Mouse (Mus musculus) embryonic facial prominence, embryonic 10.5 days (tissue): ENCODE results near the gene Cnot6. TPM values are rescaled to one million over a fixed set of nuclear protein-coding genes. Genes with fewer than 3 reads are reported as not detected.

ENCODE experiments used
- DNase-seq: peaks from one replicate; pipeline ENCODE4 v3.0.0-alpha.2; 2017; ENCODE audit warnings: low spot score
- H3K27ac ChIP-seq: fragments of 300-500 bp; sonication (generic); replicated peaks from 2 replicates; pipeline ENCODE4 v1.5.1; 2016; ENCODE audit warnings: mild to moderate bottlenecking
- H3K27me3 ChIP-seq: fragments of 300-500 bp; sonication (generic); replicated peaks from 2 replicates; pipeline ENCODE4 v1.6.1; 2016; ENCODE audit warnings: low read depth, mild to moderate bottlenecking; ENCODE audit not compliant: poor library complexity, severe bottlenecking
- H3K36me3 ChIP-seq: fragments of 300-500 bp; sonication (generic); replicated peaks from 2 replicates; pipeline ENCODE4 v1.6.1; 2016; ENCODE audit warnings: mild to moderate bottlenecking, moderate library complexity
- H3K4me1 ChIP-seq: fragments of 300-500 bp; sonication (generic); 2 replicates; pipeline ENCODE4 v1.6.1; 2016
- H3K4me3 ChIP-seq: fragments of 300-500 bp; sonication (generic); 2 replicates; pipeline ENCODE4 v1.5.1; 2016; ENCODE audit warnings: mild to moderate bottlenecking, moderate library complexity
- H3K9me3 ChIP-seq: fragments of 300-500 bp; sonication (generic); 2 replicates; pipeline ENCODE4 v1.6.1; 2016; ENCODE audit warnings: mild to moderate bottlenecking
- WGBS: fragments of 180-500 bp; shearing (Covaris S2); methylation state at CpG from one replicate; pipeline ENCODE4 v1.1.7; 2016; 5-methylcytosine and 5-hydroxymethylcytosine counted together
- polyA plus RNA-seq: library from polyadenylated mRNA; unstranded; fragments of >200 nt; fragmentation: Nextera tagmentation; extraction: Ambion mirVana; gene quantifications from 2 replicates; pipeline ENCODE4 v1.2.1, GENCODE M21; 2016

Cnot6 gene
- polyA plus RNA-seq, 1 experiment from 2014 or later, result 61.7 TPM

GRCm38 (mm10) chr11:49707834-49708233 is 4.7 kb downstream of the Cnot6 start:
- H3K9me3 ChIP-seq, result no peaks in the 10 kb centered on the region
- no peak overlapping the region for H3K4me3 ChIP-seq
- whole genome bisulfite sequencing, result 83% methylated on average over 2 of the region's 2 CpGs
- DNase-seq, result no peak
- peaks cover 21% of the 10 kb centered on the region for H3K4me1 ChIP-seq
- peaks cover 75% of the 10 kb centered on the region for H3K36me3 ChIP-seq
- no peaks in the 10 kb centered on the region for H3K27me3 ChIP-seq
- no peak overlapping the region for H3K27ac ChIP-seq

DNA sequence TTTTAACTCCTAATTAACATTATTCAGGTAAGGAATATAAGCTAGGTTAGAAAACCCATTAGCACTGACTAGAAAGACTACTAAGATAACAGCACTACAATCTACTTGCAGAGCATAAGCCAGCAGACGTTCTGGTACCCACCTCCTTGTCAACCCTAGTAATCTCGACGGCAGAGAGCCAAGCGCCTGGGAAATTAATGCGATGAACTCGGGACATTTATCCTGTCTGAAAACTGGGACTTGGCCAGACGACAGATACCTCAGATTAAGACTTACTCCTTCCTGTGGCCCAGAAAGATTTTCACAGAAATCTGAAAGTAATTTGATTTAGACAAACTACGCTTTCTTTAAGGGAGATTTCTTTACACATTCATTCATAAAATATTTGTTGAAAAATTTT is 7.7 kb downstream of the Cnot6 start:
- Histone ChIP-seq H3K27me3 (no peaks in the 10 kb centered on the region), H3K36me3 (peaks cover 98% of the 10 kb centered on the region), H3K4me3 (no peak overlapping the region), H3K9me3 (no peaks in the 10 kb centered on the region), H3K4me1 (peaks cover 9% of the 10 kb centered on the region; the same call in 1 of the 2 replicates), H3K27ac (no peak overlapping the region)
- WGBS, result 90% methylated on average over 8 of the region's 8 CpGs
- no peak for DNase-seq

GRCm38 (mm10) chr11:49702014-49702413 is 10.5 kb downstream of the Cnot6 start:
- no peaks in the 10 kb centered on the region for H3K27me3 ChIP-seq
- H3K9me3 ChIP-seq, result no peaks in the 10 kb centered on the region
- peaks cover 99% of the 10 kb centered on the region for H3K36me3 ChIP-seq
- no peak overlapping the region for H3K4me3 ChIP-seq
- WGBS, result 98% methylated on average over 8 of the region's 8 CpGs
- no peak for DNase-seq
- H3K4me1 ChIP-seq, result no peaks in the 10 kb centered on the region
- H3K27ac ChIP-seq, result no peak overlapping the region

DNA sequence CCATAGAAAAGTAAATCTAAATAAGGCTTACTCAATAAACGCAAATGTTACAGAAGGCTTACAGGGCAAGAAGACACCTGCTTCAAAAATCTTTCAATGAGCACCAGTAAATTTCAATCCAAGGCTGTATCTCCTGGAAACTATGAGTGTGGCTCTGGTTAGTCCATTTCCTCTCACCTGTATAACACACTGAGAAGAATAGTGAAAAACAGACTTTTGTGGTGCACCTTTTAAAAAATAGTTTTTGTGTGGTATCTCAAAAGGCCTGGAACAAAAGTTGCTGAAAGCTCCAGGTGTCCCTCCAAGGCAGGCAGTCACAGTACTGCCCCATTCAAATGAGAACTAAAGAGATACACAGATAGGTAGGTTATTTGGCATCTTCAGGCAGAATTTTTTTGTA is 13.4 kb downstream of the Cnot6 start:
- H3K4me1 ChIP-seq, result no peaks in the 10 kb centered on the region
- no peaks in the 10 kb centered on the region for H3K27me3 ChIP-seq
- H3K4me3 ChIP-seq, result no peak overlapping the region
- DNase-seq, result no peak
- H3K27ac ChIP-seq, result no peak overlapping the region
- 95% methylated on average over 1 of the region's 1 CpGs for whole genome bisulfite sequencing
- peaks cover 98% of the 10 kb centered on the region for H3K36me3 ChIP-seq
- no peaks in the 10 kb centered on the region for H3K9me3 ChIP-seq

DNA sequence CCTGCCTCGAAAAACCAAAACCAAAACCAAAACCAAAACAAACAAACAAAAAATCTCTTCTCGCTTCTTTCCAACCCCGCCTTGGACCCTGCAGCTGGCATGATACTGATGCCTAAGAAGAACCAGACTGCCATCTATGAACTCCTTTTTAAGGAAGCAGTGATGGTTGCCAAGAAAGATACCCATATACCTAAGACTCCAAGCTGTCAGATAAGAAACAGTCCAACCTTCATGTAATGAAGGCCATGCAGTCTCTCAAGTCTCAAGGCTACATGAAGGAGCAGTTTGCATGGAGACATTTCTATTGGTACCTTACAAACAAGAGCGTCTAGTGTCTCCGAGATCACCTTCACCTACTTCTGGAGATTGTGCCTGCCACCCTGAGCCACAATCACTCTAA is 14.7 kb downstream of the Cnot6 start:
- no peak for DNase-seq
- Histone ChIP-seq H3K36me3 (peaks cover 98% of the 10 kb centered on the region), H3K27ac (no peak overlapping the region), H3K27me3 (no peaks in the 10 kb centered on the region), H3K4me1 (no peaks in the 10 kb centered on the region), H3K9me3 (no peaks in the 10 kb centered on the region), H3K4me3 (no peak overlapping the region)
- 95% methylated on average over 5 of the region's 5 CpGs for WGBS

DNA sequence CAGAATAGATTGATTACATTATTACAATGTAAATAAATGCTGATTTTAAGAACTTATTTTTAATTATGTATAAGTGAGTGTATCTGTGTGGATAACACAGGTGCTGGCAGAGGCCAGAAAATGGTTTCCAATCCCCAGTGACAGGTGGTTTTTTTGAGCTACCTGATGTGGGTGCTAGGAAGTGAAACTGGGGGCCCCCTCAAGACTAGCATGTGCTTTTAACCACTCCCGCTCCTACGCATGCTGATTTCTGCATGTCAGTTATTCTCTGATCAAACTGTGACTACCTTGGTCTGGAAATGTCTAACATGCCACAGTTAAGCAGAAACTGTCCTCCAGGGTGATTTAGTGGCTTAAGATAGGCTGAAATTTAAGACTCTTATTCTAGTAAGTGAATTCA is 16.1 kb downstream of the Cnot6 start:
- Histone ChIP-seq H3K27ac (no peak overlapping the region), H3K9me3 (peaks cover 2% of the 10 kb centered on the region; the same call in 1 of the 2 replicates), H3K4me3 (no peak overlapping the region), H3K36me3 (peaks cover 98% of the 10 kb centered on the region), H3K27me3 (no peaks in the 10 kb centered on the region), H3K4me1 (no peaks in the 10 kb centered on the region)
- DNase-seq, result no peak
- 93% methylated on average over 2 of the region's 2 CpGs for WGBS

DNA sequence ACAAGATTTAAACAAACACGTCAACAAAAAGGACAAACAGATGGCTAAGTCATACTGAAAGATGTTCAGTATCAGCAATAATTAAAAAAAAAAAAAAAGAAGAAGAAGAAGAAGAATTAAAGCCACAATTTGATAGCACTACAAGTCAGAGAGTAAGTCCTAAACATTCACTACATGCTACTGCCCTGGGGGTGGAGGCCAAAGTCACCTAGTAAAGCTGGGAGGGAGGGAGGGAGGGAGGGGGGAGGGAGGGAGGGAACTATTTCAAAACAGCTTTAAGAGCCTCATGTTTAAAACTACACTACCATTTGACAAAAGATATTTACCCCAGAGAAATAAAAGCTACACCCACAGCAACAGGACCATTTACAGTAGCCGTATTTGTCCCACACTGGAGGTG is 16.8 kb downstream of the Cnot6 start:
- no peaks in the 10 kb centered on the region for H3K4me1 ChIP-seq
- no peaks in the 10 kb centered on the region for H3K27me3 ChIP-seq
- peaks cover 2% of the 10 kb centered on the region; the same call in 1 of the 2 replicates for H3K9me3 ChIP-seq
- WGBS, result 94% methylated on average over 2 of the region's 2 CpGs
- no peak overlapping the region for H3K27ac ChIP-seq
- DNase-seq, result no peak
- H3K4me3 ChIP-seq, result no peak overlapping the region
- peaks cover 98% of the 10 kb centered on the region for H3K36me3 ChIP-seq

DNA sequence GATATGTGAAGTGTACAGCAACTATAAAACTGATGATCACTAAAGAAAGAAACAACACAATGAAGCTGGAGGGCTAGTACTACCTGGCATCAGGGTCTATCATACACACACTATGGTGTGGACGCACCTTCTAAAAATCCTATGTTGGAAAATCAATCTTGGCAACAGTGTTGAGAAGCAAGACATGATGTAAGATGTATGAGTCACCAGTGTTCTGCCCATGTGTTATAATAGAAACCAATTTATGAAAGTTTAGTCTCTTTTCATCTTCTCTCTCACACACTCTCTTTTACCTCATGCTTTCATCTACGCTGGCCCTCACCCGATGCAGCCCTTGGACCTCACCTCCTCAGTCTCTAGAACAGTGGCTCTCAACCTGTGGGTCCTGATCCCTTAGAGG is 17.5 kb downstream of the Cnot6 start:
- H3K9me3 ChIP-seq, result peaks cover 2% of the 10 kb centered on the region; the same call in 1 of the 2 replicates
- H3K27me3 ChIP-seq, result no peaks in the 10 kb centered on the region
- 93% methylated on average over 3 of the region's 3 CpGs for WGBS
- H3K4me3 ChIP-seq, result no peak overlapping the region
- no peak for DNase-seq
- no peak overlapping the region for H3K27ac ChIP-seq
- no peaks in the 10 kb centered on the region for H3K4me1 ChIP-seq
- H3K36me3 ChIP-seq, result peaks cover 98% of the 10 kb centered on the region

DNA sequence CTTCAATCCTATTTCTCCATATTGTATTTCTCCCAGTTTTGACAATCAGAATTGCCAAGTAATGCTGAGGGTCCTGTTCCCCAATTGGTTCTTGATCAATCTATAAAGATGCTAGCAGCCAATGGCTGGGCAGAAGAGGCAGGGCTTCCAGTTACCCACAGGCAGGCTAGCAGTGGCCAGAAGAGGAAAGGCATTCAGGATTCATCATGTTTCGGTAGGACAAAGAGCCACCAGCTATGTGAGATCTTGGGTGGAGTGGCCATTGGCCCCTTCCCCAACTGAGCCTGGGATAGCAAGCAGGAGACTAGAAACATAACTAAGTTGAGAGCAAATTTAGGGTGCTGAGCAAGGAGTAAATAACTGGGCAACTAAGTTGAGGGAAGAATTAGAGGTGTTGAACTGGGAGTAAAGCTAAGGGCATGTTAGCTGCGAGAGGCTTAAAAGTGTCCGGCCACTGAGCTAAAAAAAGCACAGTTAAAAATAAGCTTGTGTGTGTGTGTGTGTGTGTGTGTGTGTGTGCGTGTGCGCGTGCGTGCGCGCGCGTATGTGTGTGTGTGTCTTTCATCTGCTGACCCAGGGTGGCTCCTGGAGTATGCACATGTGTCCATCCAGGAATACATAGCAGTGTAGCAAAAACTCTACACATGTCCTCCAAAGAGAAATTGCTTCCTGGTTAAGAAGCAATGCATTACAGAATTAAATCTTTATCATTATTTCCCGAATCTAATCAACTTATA is 28.1 kb downstream of the Cnot6 start:
- H3K4me3 ChIP-seq, result no peak overlapping the region
- H3K27me3 ChIP-seq, result no peaks in the 10 kb centered on the region
- H3K36me3 ChIP-seq, result peaks cover 97% of the 10 kb centered on the region
- 95% methylated on average over 12 of the region's 12 CpGs for WGBS
- H3K9me3 ChIP-seq, result no peaks in the 10 kb centered on the region
- DNase-seq, result no peak
- no peaks in the 10 kb centered on the region for H3K4me1 ChIP-seq
- H3K27ac ChIP-seq, result no peak overlapping the region

DNA sequence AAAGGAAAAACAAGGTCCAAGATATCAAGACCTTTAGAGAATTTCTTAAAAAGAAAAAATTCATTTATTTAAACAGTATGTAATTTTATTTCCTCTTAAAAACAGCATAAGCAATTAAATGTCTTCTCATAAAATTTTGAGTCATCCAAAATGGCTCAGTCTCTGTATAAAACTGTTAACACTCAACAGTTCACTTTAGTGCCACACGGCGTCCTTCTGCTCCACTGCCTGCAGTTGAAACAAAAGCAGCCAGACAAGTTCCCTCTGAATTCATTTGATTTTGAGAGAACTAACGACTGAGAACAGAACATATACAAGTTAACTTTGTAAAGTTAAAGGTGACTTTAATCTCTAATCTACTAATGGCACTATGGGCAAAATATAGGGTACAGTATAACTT is 39.1 kb downstream of the Cnot6 start:
- Histone ChIP-seq H3K27ac (no peak overlapping the region), H3K4me1 (no peaks in the 10 kb centered on the region), H3K9me3 (no peaks in the 10 kb centered on the region), H3K36me3 (peaks cover 86% of the 10 kb centered on the region), H3K27me3 (no peaks in the 10 kb centered on the region), H3K4me3 (no peak overlapping the region)
- 87% methylated on average over 3 of the region's 3 CpGs for WGBS
- no peak for DNase-seq

DNA sequence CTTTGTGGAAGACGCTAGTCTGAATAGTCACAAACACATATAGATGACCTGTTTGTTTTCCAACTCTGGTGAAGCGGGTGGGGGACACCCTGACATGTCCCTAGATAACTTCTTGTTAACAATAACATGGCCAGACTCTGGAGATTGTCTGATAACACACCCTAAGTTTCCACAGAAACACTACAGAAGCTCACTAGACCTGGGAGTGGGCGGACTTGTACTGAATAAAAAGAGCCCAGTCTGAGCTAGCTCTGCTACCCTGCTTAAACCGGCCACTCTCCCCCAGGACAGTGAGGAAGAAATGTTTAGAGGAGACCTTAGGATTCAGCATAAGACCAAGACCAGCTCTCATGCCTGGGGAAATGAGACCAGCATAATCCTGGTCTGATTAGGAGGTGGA is 47.1 kb downstream of the Cnot6 start:
- Histone ChIP-seq H3K9me3 (no peaks in the 10 kb centered on the region), H3K4me1 (no peaks in the 10 kb centered on the region)
- WGBS, result 79% methylated on average over 4 of the region's 4 CpGs

GRCm38 (mm10) chr11:49664262-49665140 is 48.0 kb downstream of the Cnot6 start:
- H3K9me3 ChIP-seq, result no peaks in the 10 kb centered on the region
- DNase-seq, result no peak
- 81% methylated on average over 12 of the region's 12 CpGs for WGBS
- no peaks in the 10 kb centered on the region for H3K4me1 ChIP-seq
- no peak overlapping the region for H3K27ac ChIP-seq
- H3K4me3 ChIP-seq, result no peak overlapping the region
- H3K36me3 ChIP-seq, result peaks cover 20% of the 10 kb centered on the region
- no peaks in the 10 kb centered on the region for H3K27me3 ChIP-seq

More for the DNA sequence above, 47.1 kb downstream of the Cnot6 start:
- Histone ChIP-seq H3K27ac (no peak overlapping the region), H3K36me3 (peaks cover 28% of the 10 kb centered on the region), H3K4me3 (no peak overlapping the region), H3K27me3 (no peaks in the 10 kb centered on the region)
- DNase-seq, result no peak

DNA sequence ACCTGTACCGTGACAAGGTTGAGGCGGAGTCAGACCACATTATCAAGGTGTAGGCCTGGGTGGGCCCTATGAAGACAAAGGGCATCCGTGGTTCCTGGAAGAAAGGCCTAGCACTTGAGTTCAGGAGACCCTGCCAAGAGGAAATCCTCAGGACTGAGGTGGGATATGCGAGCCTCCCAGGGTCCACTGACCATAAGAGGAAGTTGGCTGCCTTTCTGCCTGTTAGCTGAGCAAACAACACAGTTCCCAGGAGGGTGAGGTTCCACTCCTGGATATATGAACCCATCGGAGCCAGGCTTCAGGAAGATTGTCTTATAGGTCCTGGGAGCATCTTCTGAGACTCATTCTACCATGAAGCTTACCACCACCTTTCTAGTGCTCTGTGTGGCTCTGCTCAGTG is 49.2 kb downstream of the Cnot6 start, which contains the start of gene Scgb3a1:
TSS of gene Scgb3a1 (plus strand) at position 301 of the 400 bp plus-strand sequence.
- DNase-seq, result no peak
- Histone ChIP-seq H3K9me3 (no peaks in the 10 kb centered on the region), H3K4me3 (no peak within 1 kb of the TSS), H3K27me3 (no peaks in the 10 kb centered on the region), H3K36me3 (peaks cover 8% of the 10 kb centered on the region), H3K27ac (no peak within 1 kb of the TSS), H3K4me1 (no peaks in the 10 kb centered on the region)
- WGBS, result 83% methylated on average over 5 of the region's 5 CpGs
